Mouse (Mus musculus): ENCODE results near the gene Atg2a. TPM values are rescaled to one million over a fixed set of nuclear protein-coding genes. Genes with fewer than 3 reads are reported as not detected.

Gene Atg2a
- polyA plus RNA-seq, 1 experiment from 2014 or later, result 7.0 TPM

GRCm38 (mm10) chr19:6260946-6261345 is 19.5 kb downstream of the Atg2a start:
- Histone ChIP-seq H3K27ac (no peak overlapping the region), H3K36me3 (ENCODE audit: insufficient read depth, low read length) (peaks cover 41% of the 10 kb centered on the region), H3K9me3 (replicated peaks; ENCODE audit: low read length) (no peaks in the 10 kb centered on the region), H3K4me1 (replicated peaks; ENCODE audit: insufficient read depth, low read length) (no peaks in the 10 kb centered on the region; the same call in 1 of the 2 replicates), H3K4me2 (ENCODE audit: low read length) (no peak overlapping the region), H3K4me3 (replicated peaks; ENCODE audit: low read depth, low read length) (no peak overlapping the region), H3K9ac (ENCODE audit: low read depth, low read length) (no peak overlapping the region), H3K27me3 (ENCODE audit: insufficient read depth, low read length) (no peaks in the 10 kb centered on the region)
- TF ChIP-seq CTCF (IDR thresholded peaks at IDR 0.05; ENCODE audit: low read depth), result peak; percentile 47; the same call in 1 of the 2 replicates
- DNase-seq (ENCODE audit: low spot score) (no peak), ATAC-seq (replicated peaks; ENCODE audit: low FRiP score, low read depth) (no peak)
- 93% methylated on average over 4 of the region's 4 CpGs for WGBS

- ATAC-seq (replicated peaks; ENCODE audit: low FRiP score, low read depth) (peak; percentile 9; the same call in 1 of the 2 replicates), DNase-seq (ENCODE audit: low spot score) (no peak)
- Histone ChIP-seq H3K27ac (no peak overlapping the region), H3K27me3 (ENCODE audit: insufficient read depth, low read length) (no peaks in the 10 kb centered on the region), H3K9me3 (replicated peaks; ENCODE audit: low read length) (no peaks in the 10 kb centered on the region), H3K4me3 (replicated peaks; ENCODE audit: low read depth, low read length) (no peak overlapping the region), H3K4me2 (ENCODE audit: low read length) (no peak overlapping the region), H3K4me1 (replicated peaks; ENCODE audit: insufficient read depth, low read length) (no peaks in the 10 kb centered on the region; the same call in 1 of the 2 replicates), H3K9ac (ENCODE audit: low read depth, low read length) (no peak overlapping the region), H3K36me3 (ENCODE audit: insufficient read depth, low read length) (peaks cover 37% of the 10 kb centered on the region)
- 89% methylated on average over 14 of the region's 14 CpGs for WGBS
- no peak for TF ChIP-seq CTCF (IDR thresholded peaks at IDR 0.05; ENCODE audit: low read depth)
Observed at GRCm38 (mm10) chr19:6261379-6261778, 19.9 kb downstream of the Atg2a start.

GRCm38 (mm10) chr19:6262222-6262621 is 20.8 kb downstream of the Atg2a start:
- Histone ChIP-seq H3K27ac (peak overlapping the region; percentile 48; the same call in 1 of the 2 replicates), H3K36me3 (ENCODE audit: insufficient read depth, low read length) (peaks cover 29% of the 10 kb centered on the region), H3K4me2 (ENCODE audit: low read length) (no peak overlapping the region), H3K9me3 (replicated peaks; ENCODE audit: low read length) (no peaks in the 10 kb centered on the region), H3K9ac (ENCODE audit: low read depth, low read length) (no peak overlapping the region), H3K4me3 (replicated peaks; ENCODE audit: low read depth, low read length) (no peak overlapping the region), H3K4me1 (replicated peaks; ENCODE audit: insufficient read depth, low read length) (no peaks in the 10 kb centered on the region; the same call in 1 of the 2 replicates), H3K27me3 (ENCODE audit: insufficient read depth, low read length) (no peaks in the 10 kb centered on the region)
- TF ChIP-seq CTCF (IDR thresholded peaks at IDR 0.05; ENCODE audit: low read depth), result peak; percentile 88
- ATAC-seq (replicated peaks; ENCODE audit: low FRiP score, low read depth), result no peak
- WGBS, result 61% methylated on average over 7 of the region's 7 CpGs
- peak; percentile 68 for DNase-seq (ENCODE audit: low spot score)

- Histone ChIP-seq H3K4me1 (replicated peaks; ENCODE audit: insufficient read depth, low read length) (no peaks in the 10 kb centered on the region; the same call in 1 of the 2 replicates), H3K4me2 (ENCODE audit: low read length) (peak overlapping the region; percentile 27; the same call in 1 of the 2 replicates), H3K9me3 (replicated peaks; ENCODE audit: low read length) (no peaks in the 10 kb centered on the region), H3K27me3 (ENCODE audit: insufficient read depth, low read length) (no peaks in the 10 kb centered on the region), H3K36me3 (ENCODE audit: insufficient read depth, low read length) (peaks cover 22% of the 10 kb centered on the region), H3K27ac (peak overlapping the region; percentile 48), H3K4me3 (replicated peaks; ENCODE audit: low read depth, low read length) (no peak overlapping the region), H3K9ac (ENCODE audit: low read depth, low read length) (no peak overlapping the region; the same call in 1 of the 2 replicates)
- WGBS, result 66% methylated on average over 8 of the region's 8 CpGs
- no peak for DNase-seq (ENCODE audit: low spot score)
- peak; percentile 50 for ATAC-seq (replicated peaks; ENCODE audit: low FRiP score, low read depth)
- TF ChIP-seq CTCF (IDR thresholded peaks at IDR 0.05; ENCODE audit: low read depth), result no peak
Observed at GRCm38 (mm10) chr19:6262839-6263433, 21.5 kb downstream of the Atg2a start.

- Histone ChIP-seq H3K27me3 (ENCODE audit: insufficient read depth, low read length) (no peaks in the 10 kb centered on the region), H3K4me3 (replicated peaks; ENCODE audit: low read depth, low read length) (no peak overlapping the region), H3K9ac (ENCODE audit: low read depth, low read length) (no peak overlapping the region), H3K4me2 (ENCODE audit: low read length) (peak overlapping the region; percentile 27), H3K9me3 (replicated peaks; ENCODE audit: low read length) (no peaks in the 10 kb centered on the region), H3K36me3 (ENCODE audit: insufficient read depth, low read length) (peaks cover 12% of the 10 kb centered on the region; the same call in 1 of the 2 replicates), H3K27ac (no peak overlapping the region), H3K4me1 (replicated peaks; ENCODE audit: insufficient read depth, low read length) (no peaks in the 10 kb centered on the region; the same call in 1 of the 2 replicates)
- no peak for TF ChIP-seq CTCF (IDR thresholded peaks at IDR 0.05; ENCODE audit: low read depth)
- peak; percentile 41 for DNase-seq (ENCODE audit: low spot score)
- ATAC-seq (replicated peaks; ENCODE audit: low FRiP score, low read depth), result no peak
- 22% methylated on average over 9 of the region's 9 CpGs for WGBS
Observed at GRCm38 (mm10) chr19:6264200-6264599, 22.7 kb downstream of the Atg2a start.

- H3K36me3 ChIP-seq (ENCODE audit: insufficient read depth, low read length), result peaks cover 10% of the 10 kb centered on the region; the same call in 1 of the 2 replicates
- WGBS, result 83% methylated on average over 8 of the region's 8 CpGs
- H3K4me3 ChIP-seq (replicated peaks; ENCODE audit: low read depth, low read length), result no peak overlapping the region
- H3K9ac ChIP-seq (ENCODE audit: low read depth, low read length), result no peak overlapping the region
- no peak for TF ChIP-seq CTCF (IDR thresholded peaks at IDR 0.05; ENCODE audit: low read depth)
- no peaks in the 10 kb centered on the region for H3K27me3 ChIP-seq (ENCODE audit: insufficient read depth, low read length)
- ATAC-seq (replicated peaks; ENCODE audit: low FRiP score, low read depth) (no peak), DNase-seq (ENCODE audit: low spot score) (no peak)
- no peak overlapping the region for H3K4me2 ChIP-seq (ENCODE audit: low read length)
- H3K4me1 ChIP-seq (replicated peaks; ENCODE audit: insufficient read depth, low read length), result no peaks in the 10 kb centered on the region; the same call in 1 of the 2 replicates
- no peak overlapping the region for H3K27ac ChIP-seq
- no peaks in the 10 kb centered on the region for H3K9me3 ChIP-seq (replicated peaks; ENCODE audit: low read length)
Observed at GRCm38 (mm10) chr19:6264945-6265344, 23.5 kb downstream of the Atg2a start.

Data from kidney, postnatal 0 days (tissue).